Mouse (Mus musculus): ENCODE results near the gene Fgf9. TPM values are rescaled to one million over a fixed set of nuclear protein-coding genes. Genes with fewer than 3 reads are reported as not detected.

Gene Fgf9
- polyA plus RNA-seq (2015; fragmentation: Illumina TruSeq; extraction: RNeasy Lipid Tissue Mini Kit (QIAGEN cat#74804); ENCODE audit: insufficient read depth, low read depth, low replicate concordance) = 0.59 TPM

DNA sequence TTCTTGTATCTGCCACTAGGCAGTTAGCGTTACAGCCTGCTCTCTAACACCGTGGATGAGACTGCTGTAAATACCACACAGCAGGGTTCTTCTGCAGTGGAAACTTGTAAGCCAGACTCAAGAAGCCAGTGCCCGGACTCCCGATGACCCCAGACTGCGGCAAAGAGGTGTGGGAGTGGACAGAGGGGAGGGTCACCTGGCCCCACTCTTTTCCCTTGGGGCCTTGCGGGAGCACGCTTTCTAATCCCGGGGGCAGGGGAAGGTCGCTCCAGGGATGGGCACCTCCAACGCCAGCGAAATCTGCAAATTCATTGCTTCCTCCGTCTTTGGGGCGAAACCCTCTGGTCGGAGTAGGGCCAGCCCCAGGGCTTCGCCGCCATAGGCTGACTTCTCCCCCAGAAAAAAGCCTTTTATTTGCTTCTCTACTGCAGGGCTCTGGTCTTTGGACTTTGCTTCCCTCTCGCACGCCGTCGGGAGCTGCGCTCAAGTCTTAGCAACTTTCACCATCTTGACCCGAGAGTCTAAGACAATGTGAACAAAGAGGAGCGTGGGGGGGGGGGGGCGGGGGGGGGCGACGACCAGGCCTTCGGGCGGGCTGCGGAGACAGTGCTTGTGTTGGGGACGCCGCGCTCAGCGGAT is at the start of gene Fgf9:
TSS of gene Fgf9 (plus strand) at position 67 of the 639 bp plus-strand sequence.

Other genes with a start within 250 kb of the Fgf9 start
- not detected for gene Ska3, start 244.4 kb upstream of the Fgf9 start, polyA plus RNA-seq (2015; fragmentation: Illumina TruSeq; extraction: RNeasy Lipid Tissue Mini Kit (QIAGEN cat#74804); ENCODE audit: insufficient read depth, low read depth, low replicate concordance)
- gene Mrpl57, start 244.3 kb upstream of the Fgf9 start, polyA plus RNA-seq (2015; fragmentation: Illumina TruSeq; extraction: RNeasy Lipid Tissue Mini Kit (QIAGEN cat#74804); ENCODE audit: insufficient read depth, low read depth, low replicate concordance) = 12.5 TPM
- 4.4 TPM for gene Zdhhc20, start 180.3 kb upstream of the Fgf9 start, polyA plus RNA-seq (2015; fragmentation: Illumina TruSeq; extraction: RNeasy Lipid Tissue Mini Kit (QIAGEN cat#74804); ENCODE audit: insufficient read depth, low read depth, low replicate concordance)
- 13.9 TPM for gene Micu2, start 71.3 kb upstream of the Fgf9 start, polyA plus RNA-seq (2015; fragmentation: Illumina TruSeq; extraction: RNeasy Lipid Tissue Mini Kit (QIAGEN cat#74804); ENCODE audit: insufficient read depth, low read depth, low replicate concordance)